ENCODE assay signal across 8 mouse cellular contexts in the genomic region with DNA sequence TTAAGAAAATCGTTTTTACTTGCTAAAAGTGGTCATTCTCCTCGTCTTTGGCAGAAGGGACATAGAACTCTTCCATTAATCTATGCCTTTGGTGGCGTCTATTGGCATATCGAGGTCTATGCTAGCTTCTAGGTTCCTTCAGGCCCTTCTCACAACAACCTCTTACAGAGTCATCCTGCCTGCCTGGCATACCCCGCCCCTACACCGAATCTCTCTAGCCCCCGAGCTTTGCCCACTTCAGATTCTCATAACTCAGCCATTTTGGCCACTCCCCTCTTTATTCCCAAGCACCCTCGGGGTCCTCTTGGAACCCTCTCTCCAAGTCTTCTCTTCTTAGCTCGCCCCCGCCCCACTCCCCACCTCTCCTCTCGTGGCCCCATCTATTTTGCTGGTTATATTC. TPM values are rescaled to one million over a fixed set of nuclear protein-coding genes. Genes with fewer than 3 reads are reported as not detected.
DNase-seq lines count a peak whose midpoint lies in the region; ATAC-seq lines count a peak whose summit lies in the region.

No protein-coding gene starts in this region.

- peak overlapping the region; percentile 95 for H3K4me2 ChIP-seq in liver, embryonic 11.5 days

- peaks cover 2% of the 10 kb centered on the region for H3K27me3 ChIP-seq in megakaryocyte, embryonic 14.5 days (replicated peaks)
- H3K27me3 ChIP-seq in forebrain, embryonic 10.5 days (ENCODE audit: poor library complexity, severe bottlenecking), result no peaks in the 10 kb centered on the region
- H3K27me3 ChIP-seq in liver, embryonic 11.5 days (replicated peaks; ENCODE audit: control insufficient read depth, insufficient read depth, low read length), result no peaks in the 10 kb centered on the region; the same call in 1 of the 2 replicates

- 8% methylated on average over 11 of the region's 11 CpGs for WGBS in forebrain, embryonic 10.5 days
- WGBS in liver, embryonic 11.5 days, result 7% methylated on average over 11 of the region's 11 CpGs

- H3K9me3 ChIP-seq in megakaryocyte, embryonic 14.5 days, result no peaks in the 10 kb centered on the region
- H3K9me3 ChIP-seq in forebrain, embryonic 10.5 days, result no peaks in the 10 kb centered on the region
- no peaks in the 10 kb centered on the region for H3K9me3 ChIP-seq in liver, embryonic 11.5 days (ENCODE audit: control insufficient read depth, low read length)

- peaks cover 29% of the 10 kb centered on the region for H3K36me3 ChIP-seq in megakaryocyte, embryonic 14.5 days (replicated peaks; ENCODE audit: low read length)
- H3K36me3 ChIP-seq in forebrain, embryonic 10.5 days (replicated peaks), result peaks cover 31% of the 10 kb centered on the region
- peaks cover 14% of the 10 kb centered on the region for H3K36me3 ChIP-seq in liver, embryonic 11.5 days (ENCODE audit: control insufficient read depth, insufficient read depth, low read length)

- no peak for ATAC-seq in megakaryocyte, adult 5-6 weeks (ENCODE audit: poor library complexity, severe bottlenecking)
- peak; percentile 26; the same call in 1 of the 2 replicates for ATAC-seq in liver, embryonic 11.5 days (replicated peaks; ENCODE audit: low FRiP score)

- peaks cover 15% of the 10 kb centered on the region for H3K4me1 ChIP-seq in megakaryocyte, embryonic 14.5 days
- peaks cover 18% of the 10 kb centered on the region for H3K4me1 ChIP-seq in forebrain, embryonic 10.5 days
- H3K4me1 ChIP-seq in liver, embryonic 11.5 days (replicated peaks; ENCODE audit: control insufficient read depth, insufficient read depth, low read length), result peaks cover 3% of the 10 kb centered on the region; the same call in 1 of the 2 replicates

- DNase-seq in cerebellum, adult 11 months, result peak; percentile 20
- DNase-seq in cerebellum, adult 9-10 months, result no peak
- no peak for DNase-seq in forebrain, embryonic 10.5 days (ENCODE audit: extremely low spot score, low spot score)
- no peak for DNase-seq in liver, embryonic 11.5 days (ENCODE audit: low spot score)
- peak; percentile 55 for DNase-seq in retina, postnatal 1 day
- DNase-seq in urinary bladder, postnatal 25 days (ENCODE audit: low spot score), result no peak

- peak overlapping the region; percentile 93 for H3K9ac ChIP-seq in liver, embryonic 11.5 days (ENCODE audit: low read depth, low read length)

- peak overlapping the region; percentile 87 for H3K27ac ChIP-seq in forebrain, embryonic 10.5 days
- H3K27ac ChIP-seq in liver, embryonic 11.5 days (ENCODE audit: low read depth, low read length), result no peak overlapping the region

- peak overlapping the region; percentile 96 for H3K4me3 ChIP-seq in megakaryocyte, embryonic 14.5 days (replicated peaks)
- H3K4me3 ChIP-seq in forebrain, embryonic 10.5 days, result peak overlapping the region; percentile 76
- peak overlapping the region; percentile 83 for H3K4me3 ChIP-seq in liver, embryonic 11.5 days (ENCODE audit: low read depth, low read length)

RNA-seq across cellular contexts. Expression of a gene that starts 0.5 kb away (rescaled TPM):
- 2.3 and 13.7 TPM in 2 replicates for polyA plus RNA-seq in megakaryocyte, embryonic 14.5 days (2012; ENCODE audit: insufficient read depth, low replicate concordance)
- 22.4 and 22.9 TPM in 2 replicates for total RNA-seq in megakaryocyte, adult 5-6 weeks (2015)
- total RNA-seq in megakaryocyte, adult 5-6 weeks (2017), result 17.0 and 18.7 TPM in 2 replicates
- 90.2 and 91.9 TPM in 2 replicates for polyA plus RNA-seq in forebrain, embryonic 10.5 days (2016; fragmentation: Nextera tagmentation; extraction: Ambion mirVana)
- 64.3 and 65.6 TPM in 2 replicates for polyA plus RNA-seq in liver, embryonic 11.5 days (2014; fragmentation: Nextera tagmentation; extraction: Ambion mirVana)

RNA-seq across cellular contexts. Expression of a gene that starts 6.1 kb away (rescaled TPM):
- not detected in 2 replicates for polyA plus RNA-seq in megakaryocyte, embryonic 14.5 days (2012; ENCODE audit: insufficient read depth, low replicate concordance)
- not detected in 2 replicates for total RNA-seq in megakaryocyte, adult 5-6 weeks (2015)
- not detected in 2 replicates for total RNA-seq in megakaryocyte, adult 5-6 weeks (2017)
- polyA plus RNA-seq in forebrain, embryonic 10.5 days (2016; fragmentation: Nextera tagmentation; extraction: Ambion mirVana), result not detected in 2 replicates
- polyA plus RNA-seq in liver, embryonic 11.5 days (2014; fragmentation: Nextera tagmentation; extraction: Ambion mirVana), result not detected in 2 replicates

RNA-seq across cellular contexts. Expression of a gene that starts 15.2 kb away (rescaled TPM):
- polyA plus RNA-seq in megakaryocyte, embryonic 14.5 days (2012; ENCODE audit: insufficient read depth, low replicate concordance), result 261 and 484 TPM in 2 replicates
- 50.2 and 50.4 TPM in 2 replicates for total RNA-seq in megakaryocyte, adult 5-6 weeks (2015)
- 41.3 and 46.6 TPM in 2 replicates for total RNA-seq in megakaryocyte, adult 5-6 weeks (2017)
- polyA plus RNA-seq in forebrain, embryonic 10.5 days (2016; fragmentation: Nextera tagmentation; extraction: Ambion mirVana), result 119 and 129 TPM in 2 replicates
- 101 TPM in 2 replicates for polyA plus RNA-seq in liver, embryonic 11.5 days (2014; fragmentation: Nextera tagmentation; extraction: Ambion mirVana)

RNA-seq across cellular contexts. Expression of a gene that starts 29.7 kb away (rescaled TPM):
- 0.44 TPM in 1 of 2 replicates, not detected in the other for polyA plus RNA-seq in megakaryocyte, embryonic 14.5 days (2012; ENCODE audit: insufficient read depth, low replicate concordance)
- not detected in 2 replicates for total RNA-seq in megakaryocyte, adult 5-6 weeks (2015)
- 0.59 TPM in 1 of 2 replicates, not detected in the other for total RNA-seq in megakaryocyte, adult 5-6 weeks (2017)
- 0.30 TPM in 1 of 2 replicates, not detected in the other for polyA plus RNA-seq in forebrain, embryonic 10.5 days (2016; fragmentation: Nextera tagmentation; extraction: Ambion mirVana)
- polyA plus RNA-seq in liver, embryonic 11.5 days (2014; fragmentation: Nextera tagmentation; extraction: Ambion mirVana), result 0.16 and 0.17 TPM in 2 replicates

RNA-seq across cellular contexts. Expression of a gene that starts 33.4 kb away (rescaled TPM):
- polyA plus RNA-seq in megakaryocyte, embryonic 14.5 days (2012; ENCODE audit: insufficient read depth, low replicate concordance), result not detected in 2 replicates
- total RNA-seq in megakaryocyte, adult 5-6 weeks (2015), result not detected in 2 replicates
- total RNA-seq in megakaryocyte, adult 5-6 weeks (2017), result not detected in 2 replicates
- not detected in 2 replicates for polyA plus RNA-seq in forebrain, embryonic 10.5 days (2016; fragmentation: Nextera tagmentation; extraction: Ambion mirVana)
- polyA plus RNA-seq in liver, embryonic 11.5 days (2014; fragmentation: Nextera tagmentation; extraction: Ambion mirVana), result 0.53 TPM in 1 of 2 replicates, not detected in the other

Comparison
In these comparisons a context has a peak if more than half of its experiments do, and no peak if none do; other contexts are left out.
1. DNase-seq: peak in cerebellum, adult 11 months (single experiment) and retina, postnatal 1 day (single experiment); none in cerebellum, adult 9-10 months (single experiment), forebrain, embryonic 10.5 days (single experiment), liver, embryonic 11.5 days (single experiment) and urinary bladder, postnatal 25 days (single experiment).
2. Peak in every context shown above with its lines, with median percentiles within 50 percentile points of each other: H3K4me3 ChIP-seq.